Mouse (Mus musculus) adrenal gland (tissue): ENCODE results near the gene Ythdf1.

ENCODE experiments used
- intact Hi-C: fragments of 180-260 bp; cut with DNase I; formaldehyde crosslinking; loops from one replicate; pipeline ENCODE4 v1.15.1; 2025

Gene Ythdf1

DNA sequence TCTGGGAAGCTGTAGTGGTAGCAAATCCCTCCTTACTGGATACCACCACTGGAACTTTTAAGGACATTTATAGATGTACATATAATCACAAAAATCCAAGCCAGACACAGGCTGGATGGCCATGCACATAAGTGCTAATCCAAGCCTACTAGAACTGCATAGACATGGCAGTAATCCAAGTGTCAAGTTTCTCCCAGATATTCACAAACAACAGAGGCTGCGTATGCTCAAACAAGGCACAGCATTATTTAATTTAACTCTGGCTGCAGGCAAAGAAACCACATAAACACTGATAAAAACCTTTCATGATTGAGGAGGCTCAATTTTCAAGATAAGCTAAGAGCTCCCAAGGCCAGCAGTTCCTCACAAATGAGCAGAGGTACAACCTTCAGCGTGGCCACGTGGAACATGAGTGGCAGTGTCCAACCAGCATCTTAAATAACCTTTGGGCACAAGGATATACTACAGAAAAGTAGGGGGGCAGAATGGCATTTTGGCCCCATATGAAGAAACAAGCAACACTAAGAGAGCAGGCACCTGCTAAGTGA, 4.8 kb downstream of the Ythdf1 start:
- intact Hi-C loops, result no loop called here

DNA sequence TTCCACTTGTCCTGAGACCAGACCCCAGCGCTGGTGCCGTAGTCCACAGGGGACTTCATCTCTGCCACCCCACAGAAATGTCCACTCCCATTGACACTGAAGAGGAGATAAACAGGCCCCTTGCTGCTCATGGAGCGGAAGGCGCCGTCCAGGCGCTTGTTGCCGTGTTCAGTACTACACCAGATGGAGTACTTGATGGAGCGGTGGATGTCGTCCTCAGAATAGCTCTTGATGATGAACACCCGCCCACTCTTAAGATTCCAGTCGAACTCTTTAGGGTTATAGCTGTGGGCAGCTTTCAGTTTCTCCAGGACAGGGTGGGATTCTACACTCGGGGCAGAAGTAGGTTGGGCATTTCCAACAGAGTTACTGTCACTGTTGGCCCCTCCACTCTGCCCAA, 9.8 kb downstream of the Ythdf1 start:
- intact Hi-C loops, result no loop called here

DNA sequence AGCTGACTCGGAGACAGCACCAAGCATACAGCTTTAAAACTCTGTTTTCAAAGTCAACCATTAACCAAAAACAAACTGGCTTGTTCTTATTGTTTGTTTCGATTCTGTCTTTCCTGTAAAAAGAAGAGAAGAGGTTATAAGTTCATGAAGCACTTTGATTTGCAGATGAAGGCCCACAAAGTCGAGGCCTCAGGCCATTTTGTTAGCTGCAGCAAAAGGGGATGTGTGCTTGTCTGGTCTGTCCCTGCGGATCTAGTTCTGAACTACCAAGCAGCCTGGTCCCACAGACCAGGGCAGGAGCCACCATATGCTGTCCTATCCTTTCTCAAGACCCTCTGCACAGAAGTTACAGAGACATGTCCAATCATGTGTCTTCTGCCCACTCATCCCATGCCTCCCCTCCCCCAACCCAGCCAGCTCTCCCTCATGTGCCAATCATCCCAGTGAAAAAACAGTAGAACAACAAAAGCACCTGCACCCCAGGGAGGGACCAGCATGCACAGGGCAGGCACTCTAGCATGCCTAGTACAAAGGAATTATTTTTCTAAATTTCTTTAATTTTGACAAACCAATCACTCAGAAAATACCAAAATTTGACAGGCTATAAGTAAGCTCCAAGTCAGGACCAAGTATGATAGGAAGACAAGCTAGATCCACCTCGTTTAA, 15.1 kb downstream of the Ythdf1 start:
- intact Hi-C loops, result no loop called here

DNA sequence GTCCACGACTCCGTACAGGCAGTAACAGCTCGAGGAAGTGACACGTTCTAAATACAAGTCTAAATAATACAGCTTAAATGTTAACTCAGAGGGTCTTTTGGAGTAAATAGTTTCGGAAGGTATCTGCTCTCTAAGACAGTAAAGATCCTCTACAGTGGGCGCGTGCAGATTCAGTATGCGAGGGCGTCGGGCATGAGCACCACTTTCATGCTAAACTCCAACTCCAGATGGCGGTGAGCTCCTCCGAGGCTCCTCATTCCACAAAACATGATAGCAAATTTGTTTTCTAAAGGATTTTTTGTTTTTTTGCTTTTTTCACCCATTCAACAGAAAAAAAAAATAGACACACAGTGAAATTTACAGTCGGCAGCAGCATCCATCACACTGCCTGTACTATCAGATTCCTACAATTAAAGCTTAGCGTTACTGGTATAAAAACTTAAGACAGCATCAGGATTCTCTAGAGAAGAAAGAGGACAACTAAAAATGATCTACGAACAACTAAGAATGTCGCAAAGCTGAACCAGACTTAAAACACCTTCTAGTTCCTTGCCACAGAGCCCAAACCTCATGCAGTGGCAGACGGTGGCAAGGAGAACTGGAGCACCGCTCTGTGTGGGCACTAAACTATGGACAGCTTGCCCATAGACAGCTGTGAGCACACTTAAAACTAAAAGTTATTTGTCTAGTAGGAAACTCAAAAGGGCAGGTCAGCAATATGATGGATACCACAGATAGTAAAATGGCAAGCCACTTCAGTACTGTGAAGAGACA, 16.1 kb downstream of the Ythdf1 start:
- intact Hi-C loops, result no loop called here

DNA sequence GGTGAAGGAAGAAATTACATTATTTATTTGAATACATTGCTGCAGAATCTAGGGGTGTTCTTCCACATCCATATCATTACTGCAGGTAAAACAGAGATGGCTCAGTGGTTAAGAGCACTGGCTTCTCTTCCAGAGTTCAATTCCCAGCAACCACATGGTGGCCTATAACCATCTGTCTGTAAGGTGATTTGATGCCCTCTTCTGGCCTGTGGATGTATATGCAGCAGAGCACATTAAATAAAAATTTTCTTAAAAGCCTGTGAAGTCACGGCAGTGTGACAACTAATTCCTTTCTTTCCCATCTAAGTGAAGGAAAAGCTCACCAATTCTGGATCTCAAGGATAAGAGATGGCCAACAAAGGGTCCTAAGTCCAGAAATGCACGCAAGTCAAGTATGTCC, 18.7 kb downstream of the Ythdf1 start:
- intact Hi-C loops, result no loop called here

DNA sequence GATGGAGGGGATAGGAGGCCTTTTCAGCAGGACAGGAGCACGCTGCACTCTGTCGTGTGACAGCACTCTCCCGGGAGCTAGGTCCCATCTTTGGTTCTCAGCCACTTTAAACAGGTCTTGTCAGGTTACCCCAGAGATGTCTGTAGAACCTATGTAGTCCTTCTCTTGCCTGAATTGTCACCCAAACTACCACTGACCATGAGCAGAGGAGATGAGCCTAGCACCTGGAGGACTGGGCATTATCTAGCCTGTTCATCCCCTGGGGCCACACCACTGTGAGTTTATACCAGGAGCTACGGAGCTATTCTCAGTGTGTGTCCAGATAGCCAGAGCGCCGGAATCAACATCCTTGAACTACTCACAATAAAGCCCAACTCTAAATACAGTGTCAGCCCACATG, 22.9 kb downstream of the Ythdf1 start:
- intact Hi-C loops, result no loop called here

DNA sequence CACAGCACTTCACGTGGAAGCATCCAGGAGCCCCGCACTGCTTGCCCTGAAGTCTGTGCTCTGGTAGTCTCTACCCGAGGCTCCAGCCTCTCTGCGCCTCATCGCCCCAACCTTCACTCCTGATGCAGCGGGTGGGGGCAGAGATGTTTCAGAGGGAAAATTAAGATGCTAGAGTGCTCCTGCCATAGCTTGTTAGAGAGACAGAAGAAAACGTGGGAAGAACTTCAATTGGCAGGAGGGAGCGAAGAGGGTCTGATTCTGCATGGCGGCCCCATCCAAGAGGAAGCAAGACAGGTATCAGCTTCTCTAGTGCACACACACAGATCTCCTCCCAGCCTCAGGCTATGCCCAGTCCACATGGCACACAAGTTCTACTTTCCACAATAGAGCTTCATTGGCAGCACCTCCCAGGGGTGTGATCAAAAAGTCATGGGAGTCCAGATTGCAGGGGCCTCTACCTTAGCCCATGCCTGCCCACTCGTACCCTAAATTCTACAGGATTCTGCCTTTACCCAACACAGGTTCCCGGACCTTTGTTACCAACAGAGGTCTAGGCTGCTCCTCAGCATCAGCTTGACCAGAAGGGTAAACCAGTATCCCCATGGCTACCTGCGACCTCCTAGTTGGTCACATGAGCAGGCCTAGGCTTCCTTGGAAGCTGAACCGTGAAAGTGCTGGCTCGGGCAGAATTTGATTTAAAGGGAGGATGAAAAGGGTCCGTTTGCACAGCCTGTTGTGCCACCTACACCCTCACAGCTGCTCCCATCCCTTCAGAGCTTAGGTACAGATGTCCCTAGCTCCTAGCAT, 23.7 kb downstream of the Ythdf1 start:
- intact Hi-C loops, result no loop called here

DNA sequence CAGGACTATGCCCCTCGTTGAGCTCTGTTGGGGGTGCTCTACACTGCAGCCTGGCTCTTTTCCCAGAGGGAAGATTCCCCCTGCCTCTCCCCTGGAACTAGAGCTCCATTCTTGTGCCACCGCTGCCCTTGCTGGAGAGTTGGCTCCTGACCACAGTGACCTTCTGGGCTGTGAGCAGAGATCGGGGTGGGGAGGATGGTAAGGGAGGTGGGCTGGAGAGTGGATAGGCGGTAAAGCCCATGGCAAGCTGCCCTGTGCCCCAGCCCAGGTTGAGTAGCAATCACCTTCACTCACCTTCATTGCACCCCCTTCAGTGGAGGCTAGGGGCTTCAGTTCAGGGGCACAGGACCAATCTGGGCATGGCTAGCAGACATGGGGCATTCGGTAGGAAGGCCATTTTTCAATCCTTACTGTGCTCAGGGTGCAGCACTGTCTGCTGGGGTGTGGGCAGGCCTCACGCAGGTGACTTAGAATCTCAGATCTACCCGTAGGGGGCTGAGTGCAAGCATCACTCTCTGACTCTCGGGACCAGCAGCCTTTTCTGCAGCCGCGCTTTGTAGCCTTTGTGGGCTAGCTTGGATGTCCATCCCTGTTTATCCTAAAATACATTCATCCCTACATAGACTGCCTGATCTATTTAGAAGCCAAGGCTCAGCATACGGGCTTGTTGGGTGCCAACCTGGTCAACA, 24.8 kb downstream of the Ythdf1 start:
- intact Hi-C loops, result no loop called here

DNA sequence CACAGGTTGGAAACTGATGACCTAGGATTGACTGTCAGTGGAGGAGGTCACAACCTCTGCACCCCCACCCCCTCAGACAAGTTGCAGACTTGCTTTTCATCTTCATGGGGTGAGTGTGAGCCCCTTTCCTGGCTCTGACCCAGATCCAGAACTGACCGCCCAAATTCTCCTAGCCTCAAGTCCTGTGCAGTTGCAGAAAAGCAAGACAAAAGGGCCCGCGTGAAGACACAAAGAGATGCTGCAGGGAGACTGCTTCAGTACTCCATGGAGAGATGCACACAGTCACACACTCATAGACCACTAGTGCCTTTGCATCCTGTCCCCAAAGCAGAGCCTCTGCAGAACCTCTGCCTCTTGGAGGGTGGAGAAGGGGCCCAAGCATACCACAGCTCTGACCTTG, 25.4 kb downstream of the Ythdf1 start:
- intact Hi-C loops, result no loop called here

DNA sequence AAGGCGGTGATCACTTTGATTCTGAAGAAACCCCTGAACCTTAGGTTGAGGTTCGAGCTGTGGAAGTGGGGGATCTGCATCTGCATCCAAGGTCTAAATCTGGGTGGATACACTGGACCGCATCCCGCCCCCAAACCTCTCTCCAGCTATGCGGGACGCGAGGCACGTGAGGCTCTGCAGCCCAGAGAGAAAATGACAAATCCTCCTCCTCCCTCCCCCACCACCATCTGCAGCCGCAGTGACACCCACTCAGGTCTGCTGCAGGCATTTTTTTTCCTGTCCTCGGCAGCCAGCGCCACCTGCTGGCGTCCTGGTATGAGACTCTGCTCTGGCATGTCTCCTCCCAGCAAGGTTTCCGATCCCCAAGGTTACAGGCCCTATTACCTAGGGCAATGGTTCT, 26.0 kb downstream of the Ythdf1 start:
- intact Hi-C loops, result no loop called here

DNA sequence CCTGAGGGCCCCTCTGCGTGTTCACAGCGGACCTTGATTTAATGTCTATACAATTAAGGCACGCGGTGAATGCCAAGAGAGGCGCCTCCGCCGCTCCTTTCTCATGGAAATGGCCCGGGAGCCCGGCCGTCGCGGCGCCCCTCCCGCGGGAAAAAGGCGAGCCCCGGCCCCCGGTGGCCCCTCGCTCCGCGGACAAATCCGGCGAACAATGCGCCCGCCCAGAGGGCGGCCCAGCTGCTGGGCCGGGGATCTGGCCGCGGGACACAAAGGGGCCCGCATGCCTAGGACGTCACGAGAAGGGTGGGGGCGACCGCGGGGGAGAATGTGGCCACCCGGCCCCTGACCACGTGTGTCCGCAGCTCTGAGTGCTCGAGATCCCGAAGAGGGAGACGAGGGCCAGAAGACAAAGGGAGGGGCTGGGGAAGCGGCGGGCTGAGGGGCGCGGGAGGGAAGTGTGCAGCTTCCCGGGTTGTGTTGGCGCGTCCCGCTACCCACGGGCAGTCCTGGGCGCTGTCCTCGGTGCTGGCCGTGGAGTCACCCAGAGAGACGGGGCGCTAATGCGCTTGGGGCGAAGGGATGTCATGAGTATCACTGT, 26.6 kb downstream of the Ythdf1 start:
- intact Hi-C loops, result no loop called here

DNA sequence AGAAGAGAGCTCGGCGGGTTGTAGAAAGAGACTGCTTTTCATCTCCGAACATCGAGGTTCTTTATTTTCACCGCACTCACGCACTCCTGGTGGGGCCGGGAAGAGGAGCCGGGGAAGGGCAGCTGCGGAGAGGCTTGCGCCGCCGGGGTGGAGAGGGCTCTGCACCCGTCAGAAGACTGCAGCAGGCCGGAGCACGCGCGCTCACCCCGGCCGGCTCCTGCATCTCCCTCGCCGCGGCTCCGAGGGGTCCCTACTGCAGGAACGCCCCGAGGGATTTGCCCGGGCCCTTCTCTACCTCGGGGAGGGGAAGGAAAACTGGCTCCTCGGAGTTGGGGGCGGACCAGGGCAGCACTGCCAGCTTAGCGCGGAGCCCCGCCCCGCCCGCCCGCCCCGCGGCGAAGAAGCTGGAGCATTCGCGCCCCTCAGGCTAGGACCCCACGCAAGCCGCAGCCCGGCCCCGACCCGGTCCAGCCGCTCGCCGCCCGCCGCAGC, 27.2 kb downstream of the Ythdf1 start:
- intact Hi-C loops, result no loop called here

DNA sequence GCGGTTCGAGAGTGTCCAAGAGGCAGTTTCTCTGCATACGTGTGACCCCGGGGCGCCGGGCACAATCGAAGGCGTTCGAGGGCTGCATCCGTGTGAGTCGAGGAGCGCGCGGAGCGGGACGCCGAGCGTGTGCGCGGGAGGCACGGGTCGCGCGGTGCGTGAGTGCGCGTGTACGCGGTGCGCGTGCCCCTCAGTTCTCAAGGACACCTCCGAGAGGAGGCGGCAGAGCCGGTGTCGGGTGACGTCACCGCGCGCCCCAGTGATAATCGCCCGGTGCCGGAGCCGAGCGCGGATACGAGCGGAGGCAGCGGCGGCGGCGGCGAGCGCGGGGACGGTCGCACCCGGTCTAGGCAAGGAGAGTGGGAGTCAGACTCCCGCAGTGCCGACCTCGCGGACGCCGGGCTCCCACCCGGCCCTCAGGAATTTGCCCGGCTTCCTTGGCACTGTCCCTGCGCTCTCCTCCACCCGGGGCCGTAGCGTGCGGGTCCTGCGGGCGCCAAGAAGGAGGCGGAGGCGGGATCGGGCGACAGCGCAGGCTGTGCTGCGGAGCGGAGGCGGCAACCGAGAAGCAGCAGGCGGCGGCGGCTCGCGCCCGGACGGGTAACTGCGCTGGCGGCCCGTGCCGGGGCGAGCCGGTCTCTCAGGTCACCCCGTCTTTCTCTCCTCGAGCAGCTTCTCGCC, 27.8 kb downstream of the Ythdf1 start:
- intact Hi-C loops, result no loop called here

DNA sequence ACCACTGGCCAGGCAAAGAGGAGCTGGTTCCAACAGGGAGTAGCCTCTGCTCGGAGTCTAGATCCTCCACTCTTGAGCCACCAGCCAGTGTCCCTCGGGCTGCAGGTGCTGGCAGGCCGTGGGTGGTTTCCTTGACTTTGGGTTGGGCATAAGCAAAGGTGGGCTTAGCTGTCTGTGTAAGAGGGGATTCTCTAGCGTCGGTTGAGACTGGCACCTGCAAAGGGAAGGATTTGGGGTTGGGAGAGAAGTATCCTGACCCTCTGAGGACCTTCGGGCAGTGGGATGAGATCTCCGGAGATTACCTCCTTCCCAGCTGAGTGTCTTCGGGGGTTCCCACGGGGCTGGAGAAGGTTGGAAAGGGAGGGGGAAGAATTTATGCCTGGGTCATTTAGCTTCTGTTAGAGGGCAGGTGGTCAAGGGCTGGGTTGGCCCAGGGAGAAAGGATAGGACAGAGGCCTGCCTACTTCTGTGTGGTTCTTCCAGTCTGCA, 28.9 kb downstream of the Ythdf1 start:
- intact Hi-C loops, result no loop called here

DNA sequence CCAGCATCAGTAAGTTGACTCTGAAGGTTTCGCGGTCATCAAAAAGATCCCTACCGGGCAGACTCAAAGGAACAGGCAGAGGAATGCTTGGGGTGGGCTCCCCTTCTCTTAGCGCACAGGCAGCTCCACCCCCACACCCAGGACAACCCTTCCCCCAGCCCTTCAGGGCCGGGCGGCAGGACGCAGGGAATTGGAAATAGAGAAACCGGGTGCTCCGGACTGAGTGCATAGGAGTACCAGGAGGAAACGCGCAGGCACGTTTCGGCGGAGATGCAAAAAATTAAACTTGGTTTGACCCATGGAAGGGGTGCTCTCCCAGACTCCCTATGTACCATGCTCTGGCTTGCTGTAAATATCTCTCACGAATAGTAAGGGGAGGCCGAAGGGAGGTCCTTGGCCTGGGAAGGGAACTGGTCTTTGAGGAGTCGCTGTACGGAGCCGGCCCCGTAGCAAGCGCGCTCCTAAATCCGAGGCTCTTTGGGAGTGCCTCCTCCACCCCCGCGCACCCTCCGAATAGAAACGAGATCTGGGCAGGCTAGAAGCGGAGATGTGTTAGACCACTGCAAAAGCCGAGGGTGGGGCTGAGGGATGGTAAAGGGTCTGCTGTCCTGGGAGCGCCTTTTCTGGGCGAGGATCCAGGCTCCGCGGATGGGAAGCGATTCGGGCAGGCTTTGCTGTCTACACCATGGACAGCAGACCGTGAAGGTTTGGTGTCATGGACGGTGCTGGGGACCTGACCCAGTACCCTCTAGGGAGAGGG, 29.5 kb downstream of the Ythdf1 start:
- intact Hi-C loops, result no loop called here

DNA sequence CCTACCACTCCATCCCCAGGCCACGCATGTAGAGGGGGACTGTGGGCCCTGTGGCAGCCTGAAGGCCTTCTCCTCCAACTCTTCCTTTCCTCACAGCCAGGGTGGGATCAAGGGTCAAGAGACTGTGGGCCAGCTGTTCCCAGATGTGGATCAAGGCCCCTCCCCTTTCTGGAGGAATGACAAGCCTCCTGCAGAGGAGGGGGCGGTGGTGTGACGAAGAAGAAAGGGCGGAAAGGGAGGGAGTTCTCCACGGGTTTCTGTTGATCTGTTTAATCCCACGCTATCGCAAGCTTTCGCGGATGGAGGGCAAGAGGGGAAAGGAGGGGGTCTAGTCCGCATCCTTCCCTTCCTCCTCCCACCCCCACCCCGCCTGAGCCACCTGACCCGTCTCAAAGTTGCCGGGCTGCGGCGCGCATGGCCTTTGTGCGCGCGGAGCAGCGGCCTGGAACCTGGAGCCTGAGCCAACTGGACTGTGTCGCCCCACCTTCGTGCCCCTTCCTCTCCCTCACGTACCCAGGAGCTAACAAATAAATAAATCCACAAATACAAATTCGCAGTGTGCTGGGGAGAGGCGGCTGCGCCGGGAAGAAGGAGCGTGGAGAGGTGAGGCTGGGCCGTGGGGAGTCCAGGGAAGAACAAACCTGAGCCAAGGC, 30.2 kb downstream of the Ythdf1 start:
- intact Hi-C loops, result no loop called here

DNA sequence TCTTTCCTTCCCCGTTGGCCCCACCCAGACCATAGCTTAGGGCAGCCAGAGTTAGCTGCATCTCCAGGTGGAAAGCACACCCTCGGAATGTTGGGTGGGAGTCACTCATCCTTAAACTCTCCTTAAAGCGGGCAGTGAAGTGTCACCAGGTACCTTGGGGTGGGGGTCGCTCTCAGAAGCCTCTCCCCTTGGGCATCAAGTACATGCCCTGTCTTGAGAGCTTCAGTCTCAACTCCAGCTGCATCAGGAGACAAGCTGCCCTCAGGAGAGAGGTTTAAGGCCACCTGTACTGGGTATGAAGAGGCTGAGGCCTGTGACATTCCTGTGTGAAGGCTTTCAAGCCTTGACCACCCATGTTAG, 30.8 kb downstream of the Ythdf1 start:
- intact Hi-C loops, result no loop called here

DNA sequence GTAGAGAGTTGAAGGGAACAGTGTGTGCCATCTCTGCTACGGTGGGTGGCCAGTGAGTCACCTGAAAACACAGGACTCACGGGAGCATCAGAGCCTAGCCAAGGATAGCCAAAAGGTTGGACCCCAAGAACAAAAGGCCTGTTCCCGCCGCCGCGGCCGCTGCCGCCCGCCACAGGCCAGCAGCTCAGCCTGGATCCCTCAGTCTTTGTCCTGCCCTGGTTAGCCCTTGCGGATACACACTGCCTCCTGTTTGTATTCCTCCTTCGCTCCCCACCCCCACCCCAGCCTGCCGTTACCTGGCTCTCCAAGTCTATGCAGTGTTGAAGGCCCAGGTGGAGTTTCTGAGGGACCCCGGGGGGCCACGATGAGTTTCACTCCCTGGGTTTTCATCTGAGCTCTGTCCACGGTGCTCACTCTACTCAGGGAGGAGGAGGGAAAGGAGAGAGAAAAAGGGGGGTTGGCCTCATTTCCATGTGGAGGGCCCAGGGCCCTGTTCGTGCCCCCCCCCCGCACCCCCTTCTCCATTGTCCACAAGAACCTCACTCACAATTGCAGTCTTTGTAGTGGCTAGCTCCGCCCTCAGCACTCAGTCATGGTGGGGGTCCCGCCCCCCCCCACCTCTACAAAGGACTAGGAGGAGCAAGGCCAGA, 31.4 kb downstream of the Ythdf1 start:
- intact Hi-C loops, result no loop called here
